Mouse (Mus musculus) myocyte (in vitro differentiated cells): ENCODE measurements around the gene Foxc2.

Experiments used
- CEBPB ChIP-seq: IDR thresholded peaks from 2 replicates; pipeline ENCODE4 v1.6.1; 2011; ENCODE audit warnings: mild to moderate bottlenecking, moderate library complexity; ENCODE audit not compliant: poor library complexity, insufficient read depth, severe bottlenecking
- POLR2A ChIP-seq: IDR thresholded peaks from one replicate; pipeline ENCODE4 v1.6.1; 2011; ENCODE audit warnings: low read depth, mild to moderate bottlenecking, control low read depth, moderate library complexity; ENCODE audit not compliant: insufficient read length
- SRF ChIP-seq: IDR thresholded peaks from one replicate; pipeline ENCODE4 v1.6.1; 2011; ENCODE audit warnings: low read depth; ENCODE audit not compliant: control insufficient read depth, insufficient read length
- TCF12 ChIP-seq: IDR thresholded peaks from one replicate; pipeline ENCODE4 v1.6.1; 2011; ENCODE audit warnings: mild to moderate bottlenecking, control low read depth; ENCODE audit not compliant: poor library complexity, insufficient read depth, severe bottlenecking
- USF1 ChIP-seq: IDR thresholded peaks from one replicate; pipeline ENCODE4 v1.6.1; 2011; ENCODE audit warnings: low read depth, mild to moderate bottlenecking, control low read depth, moderate library complexity

- TF ChIP-seq POLR2A, result no peak
- TF ChIP-seq SRF, result no peak
- no peak for TF ChIP-seq USF1
- no peak for TF ChIP-seq CEBPB
- TF ChIP-seq TCF12, result no peak
Measured at GRCm38 (mm10) chr8:121088281-121088680, 27.7 kb upstream of the Foxc2 start.
